Mouse (Mus musculus) heart, postnatal 0 days (tissue): ENCODE measurements around the gene Gm9639.

Experiments used
- CTCF ChIP-seq: IDR thresholded peaks from 2 replicates; pipeline ENCODE4 v1.5.1; 2016; ENCODE audit warnings: antibody characterized with exemption, control low read depth, low read depth
- EP300 ChIP-seq: IDR thresholded peaks from 2 replicates; pipeline ENCODE4 v1.6.1; 2016; ENCODE audit warnings: antibody characterized with exemption, low read depth

DNA sequence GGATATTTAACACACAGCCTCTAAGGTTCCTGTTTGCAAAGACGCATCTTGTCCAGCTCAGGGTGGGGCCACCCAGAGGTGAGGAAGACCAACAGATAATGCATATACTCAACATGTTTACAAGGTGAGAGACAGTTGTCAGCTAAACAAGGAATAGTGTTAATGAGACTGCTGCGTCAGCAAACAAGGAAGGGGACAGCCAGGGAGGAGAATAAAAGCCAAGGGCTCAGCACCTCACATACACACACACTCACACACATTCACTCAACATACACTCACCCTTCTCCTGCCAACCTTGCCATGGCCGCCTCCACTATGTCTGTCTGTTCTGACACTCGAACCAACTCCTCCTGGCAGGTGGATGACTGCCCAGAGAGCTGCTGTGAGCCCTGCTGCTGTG, 19.5 kb upstream of the Gm9639 start, which contains the start of gene Gm2696:
- TF ChIP-seq CTCF (no peak), EP300 (no peak)
